Mouse (Mus musculus): ENCODE measurements around the gene Foxp3.

Foxp3 gene

GRCm38 (mm10) chrX:7573176-7574086 is at the start of gene Foxp3:
Foxp3 (plus strand) TSS chrX:7573644.
- DNase-seq (ENCODE audit: low read depth, low spot score) = peak; percentile 15

GRCm38 (mm10) chrX:7524961-7525360 is 48.5 kb upstream of the Foxp3 start:
- DNase-seq (ENCODE audit: low read depth, low spot score) = no peak

- no peak for DNase-seq (ENCODE audit: low read depth, low spot score)
Measured at GRCm38 (mm10) chrX:7553474-7553873, 20.0 kb upstream of the Foxp3 start.

GRCm38 (mm10) chrX:7563076-7563475 is 10.4 kb upstream of the Foxp3 start:
- DNase-seq (ENCODE audit: low read depth, low spot score) = no peak

- DNase-seq (ENCODE audit: low read depth, low spot score) = no peak
Measured at GRCm38 (mm10) chrX:7566352-7566751, 7.1 kb upstream of the Foxp3 start.

GRCm38 (mm10) chrX:7567491-7567890 is 6.0 kb upstream of the Foxp3 start:
- no peak for DNase-seq (ENCODE audit: low read depth, low spot score)

- no peak for DNase-seq (ENCODE audit: low read depth, low spot score)
Measured at GRCm38 (mm10) chrX:7570481-7571175, 2.8 kb upstream of the Foxp3 start.

GRCm38 (mm10) chrX:7571565-7572136 is 1.8 kb upstream of the Foxp3 start:
- DNase-seq (ENCODE audit: low read depth, low spot score) = no peak

GRCm38 (mm10) chrX:7572466-7572865 is 978 bp upstream of the Foxp3 start:
- no peak for DNase-seq (ENCODE audit: low read depth, low spot score)

- DNase-seq (ENCODE audit: low read depth, low spot score) = peak; percentile 98
Measured at GRCm38 (mm10) chrX:7574087-7574884, 842 bp downstream of the Foxp3 start, which contains the start of gene Ppp1r3f. Ppp1r3f (minus strand) TSS chrX:7574283.

GRCm38 (mm10) chrX:7574885-7575231 is 1.4 kb downstream of the Foxp3 start:
- DNase-seq (ENCODE audit: low read depth, low spot score) = no peak

- no peak for DNase-seq (ENCODE audit: low read depth, low spot score)
Measured at GRCm38 (mm10) chrX:7581151-7581550, 7.7 kb downstream of the Foxp3 start.

- DNase-seq (ENCODE audit: low read depth, low spot score) = no peak
Measured at GRCm38 (mm10) chrX:7583881-7584280, 10.4 kb downstream of the Foxp3 start.

- no peak for DNase-seq (ENCODE audit: low read depth, low spot score)
Measured at GRCm38 (mm10) chrX:7586356-7586755, 12.9 kb downstream of the Foxp3 start.

- no peak for DNase-seq (ENCODE audit: low read depth, low spot score)
Measured at GRCm38 (mm10) chrX:7595371-7595770, 21.9 kb downstream of the Foxp3 start.

- DNase-seq (ENCODE audit: low read depth, low spot score) = no peak
Measured at GRCm38 (mm10) chrX:7604004-7604403, 30.6 kb downstream of the Foxp3 start.

- peak; percentile 94 for DNase-seq (ENCODE audit: low read depth, low spot score)
Measured at GRCm38 (mm10) chrX:7604879-7605574, 31.6 kb downstream of the Foxp3 start, which contains the start of gene Ccdc22. Ccdc22 (minus strand) TSS chrX:7605517.

GRCm38 (mm10) chrX:7605575-7605941 is 32.1 kb downstream of the Foxp3 start:
- DNase-seq (ENCODE audit: low read depth, low spot score) = no peak

- DNase-seq (ENCODE audit: low read depth, low spot score) = no peak
Measured at GRCm38 (mm10) chrX:7606783-7607182, 33.3 kb downstream of the Foxp3 start, which contains the start of gene Cacna1f. Cacna1f (plus strand) TSS chrX:7607083.

- no peak for DNase-seq (ENCODE audit: low read depth, low spot score)
Measured at GRCm38 (mm10) chrX:7610035-7610434, 36.6 kb downstream of the Foxp3 start.

Measured in 3T3-L1 (cell line).